Mouse (Mus musculus): ENCODE data around the gene Tyw1.

DNA sequence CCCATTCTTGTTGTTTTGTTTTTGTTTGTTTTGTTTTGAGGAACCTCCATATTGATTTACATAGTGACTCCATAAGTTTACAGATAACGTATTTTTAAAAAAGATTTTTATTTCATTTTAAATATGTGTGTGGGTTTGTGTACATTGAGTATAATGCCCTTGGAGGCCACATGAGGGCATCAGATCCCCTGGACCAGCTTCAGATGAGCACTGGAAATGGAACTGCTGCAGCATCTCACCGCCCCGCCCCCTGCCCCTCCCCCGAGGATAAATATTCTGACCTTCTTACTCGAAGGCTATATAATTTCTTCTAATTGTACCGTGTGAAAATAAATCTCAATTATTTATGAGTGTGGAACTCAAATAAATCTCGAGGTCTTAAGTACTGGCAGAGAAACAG, 99.8 kb downstream of the Tyw1 start:
- TF ChIP-seq EP300 (IDR thresholded peaks at IDR 0.05; ENCODE audit: low read depth) (no peak), CTCF (IDR thresholded peaks at IDR 0.05; ENCODE audit: low read depth) (no peak)

Data from liver, postnatal 0 days (tissue).